Mouse (Mus musculus): ENCODE results near the gene 1700024G13Rik.
A peak's percentile ranks its signal among the peaks of the same experiment; 100 is the strongest.
"Not testable (repeated sequence)": the region's sequence is repeated elsewhere in the genome, so short reads cannot be mapped to it uniquely, and the experiment has no call there.

Gene 1700024G13Rik

DNA sequence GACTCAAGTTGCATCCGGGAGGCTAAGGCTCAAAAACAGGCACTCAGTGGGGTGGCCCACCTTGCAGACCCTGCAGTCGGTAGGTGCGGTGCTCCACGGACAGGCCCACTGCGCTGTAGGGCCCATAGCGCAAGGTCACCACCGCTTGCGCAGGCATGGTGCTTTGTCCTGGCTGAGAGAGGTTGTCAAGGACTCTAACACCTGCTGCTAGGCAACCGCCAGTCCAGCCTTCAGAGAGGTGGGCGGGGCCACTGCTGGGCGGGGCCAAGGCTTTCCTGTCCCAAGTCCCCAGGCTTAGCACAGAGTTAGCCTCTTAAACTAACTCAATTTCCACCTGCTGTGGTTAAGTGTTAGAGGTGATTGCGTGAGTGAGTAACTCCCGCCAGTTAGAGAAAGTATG is at the start of gene 1700024G13Rik:
Gene 1700024G13Rik, minus strand, starts transcription at position 196 of the 400 bp plus-strand sequence.
- peak; percentile 79 for DNase-seq

DNA sequence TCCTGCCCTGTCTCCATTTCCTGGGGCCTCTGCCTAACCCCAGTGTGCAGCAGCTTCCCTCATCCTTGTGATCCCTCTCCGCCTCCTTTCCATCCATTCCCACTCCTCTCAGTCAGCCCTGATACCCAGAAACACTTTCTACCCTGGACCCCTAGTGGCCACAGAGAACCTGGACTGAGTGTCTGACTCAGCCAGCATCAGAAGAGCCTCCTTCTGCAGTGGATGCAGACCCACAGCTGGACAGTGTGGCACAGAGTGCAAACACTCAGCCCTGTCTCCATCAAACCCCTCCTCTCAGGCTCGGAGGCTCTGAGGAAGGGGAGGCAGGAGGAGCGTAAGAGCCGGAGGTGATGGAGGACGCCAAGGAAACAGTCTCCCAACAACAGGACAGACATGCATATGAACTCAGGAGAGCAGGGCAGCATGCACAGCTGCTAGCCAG is 49.2 kb upstream of the 1700024G13Rik start:
- DNase-seq = no peak

DNA sequence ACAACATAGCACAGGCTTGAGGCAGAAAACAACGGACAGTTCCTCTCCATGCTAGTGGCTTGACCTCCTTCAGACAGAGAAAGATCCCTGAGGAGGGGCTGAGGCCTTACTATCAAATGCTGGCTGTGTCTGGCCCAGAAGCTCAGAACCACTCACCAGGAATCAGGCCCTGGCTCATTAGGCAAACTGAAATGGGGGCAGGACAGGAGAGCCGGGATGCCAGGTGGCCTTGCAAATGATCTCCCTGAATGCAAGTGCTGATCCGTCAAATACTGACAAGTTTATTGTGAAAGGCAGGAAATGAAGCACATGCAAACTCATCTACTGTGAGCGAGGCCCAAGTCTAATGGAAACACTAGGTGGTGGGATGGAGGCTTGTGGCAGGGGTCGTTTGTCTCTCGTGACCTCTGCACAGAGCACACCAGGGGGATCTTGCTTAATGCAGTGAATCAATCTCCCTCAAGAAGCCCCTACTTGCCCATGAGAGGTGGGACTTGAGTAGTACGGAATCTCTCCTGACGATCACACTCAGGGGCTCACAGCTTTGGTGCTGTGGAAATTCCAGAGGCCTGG is 40.9 kb upstream of the 1700024G13Rik start:
- DNase-seq = no peak

DNA sequence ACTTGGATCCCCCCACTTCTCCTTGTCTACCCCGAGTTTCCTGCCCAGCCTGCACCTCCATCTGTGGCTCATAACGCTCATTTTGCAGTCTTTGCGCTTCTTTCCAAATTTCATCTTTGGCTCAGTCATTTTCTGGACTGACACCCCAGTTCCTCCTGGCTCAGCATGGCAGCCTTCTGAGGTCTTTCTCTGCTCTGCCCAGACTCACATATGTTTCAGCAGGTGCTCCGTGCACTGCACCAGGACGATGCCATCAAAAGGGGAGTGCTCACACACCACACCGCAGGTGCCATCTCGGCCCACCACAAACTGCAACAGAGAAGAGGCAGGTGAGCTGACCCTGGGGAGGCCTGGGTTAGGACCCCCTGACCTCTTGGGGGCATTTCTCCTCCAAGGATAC is 35.8 kb upstream of the 1700024G13Rik start:
- DNase-seq = no peak

DNA sequence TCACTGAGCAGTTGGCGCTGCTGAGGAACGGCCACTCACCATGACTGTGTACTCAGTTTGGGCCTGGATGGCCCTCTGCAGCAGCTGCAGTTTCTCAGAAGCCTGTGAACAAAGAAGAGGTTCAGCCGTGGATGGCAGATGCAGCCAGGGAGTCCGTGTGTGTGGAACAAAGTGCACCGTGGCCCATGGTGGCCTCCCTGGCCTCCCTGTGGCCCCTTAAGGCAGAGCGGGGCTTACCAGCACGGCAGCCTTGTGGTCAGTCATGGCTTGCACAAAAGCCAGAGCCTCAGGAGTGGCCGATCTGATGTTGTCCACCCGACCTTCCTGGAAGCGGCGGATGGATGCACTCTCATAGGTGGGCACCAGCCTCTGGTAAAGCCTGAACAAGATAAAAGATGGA is 30.6 kb upstream of the 1700024G13Rik start:
- DNase-seq = no peak

DNA sequence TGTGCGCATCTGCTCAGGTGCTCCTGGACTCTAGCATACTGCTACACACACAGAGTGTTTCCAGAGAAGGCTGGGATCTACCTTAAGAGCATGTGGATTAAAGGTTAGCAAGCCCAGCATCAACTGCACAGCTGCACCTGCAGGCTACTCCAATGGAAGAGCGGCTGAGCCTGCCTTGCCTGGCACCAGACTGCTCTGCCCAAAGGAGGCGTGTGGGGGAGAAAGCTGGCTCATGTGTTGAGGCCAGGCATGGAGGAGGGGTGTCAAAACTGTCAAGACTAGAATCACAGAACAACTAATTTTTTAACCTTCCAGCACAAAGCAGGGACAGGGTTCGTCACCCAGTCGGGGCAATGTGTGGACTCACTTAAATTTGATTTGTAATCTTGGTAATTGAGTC is 23.9 kb upstream of the 1700024G13Rik start:
- no peak for DNase-seq

DNA sequence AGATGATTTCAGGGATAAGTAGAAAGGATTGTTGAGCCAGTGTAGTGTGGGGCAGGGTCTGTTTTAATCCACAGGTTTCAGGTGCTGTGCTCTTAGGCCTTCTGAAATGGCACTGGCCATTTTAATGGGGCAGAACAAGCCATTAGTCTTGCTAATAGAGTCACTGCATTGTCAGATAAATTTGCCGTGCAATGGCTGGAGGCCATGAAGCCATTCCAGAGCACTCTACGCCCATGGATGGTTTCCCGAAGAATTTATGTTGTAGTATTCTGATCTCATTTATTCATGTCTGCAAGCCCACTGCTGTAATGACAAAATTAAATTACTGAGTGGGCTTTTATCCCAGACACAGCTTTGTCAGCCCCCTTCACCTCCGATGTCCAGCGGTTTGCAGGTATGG is 21.9 kb upstream of the 1700024G13Rik start:
- no peak for DNase-seq

DNA sequence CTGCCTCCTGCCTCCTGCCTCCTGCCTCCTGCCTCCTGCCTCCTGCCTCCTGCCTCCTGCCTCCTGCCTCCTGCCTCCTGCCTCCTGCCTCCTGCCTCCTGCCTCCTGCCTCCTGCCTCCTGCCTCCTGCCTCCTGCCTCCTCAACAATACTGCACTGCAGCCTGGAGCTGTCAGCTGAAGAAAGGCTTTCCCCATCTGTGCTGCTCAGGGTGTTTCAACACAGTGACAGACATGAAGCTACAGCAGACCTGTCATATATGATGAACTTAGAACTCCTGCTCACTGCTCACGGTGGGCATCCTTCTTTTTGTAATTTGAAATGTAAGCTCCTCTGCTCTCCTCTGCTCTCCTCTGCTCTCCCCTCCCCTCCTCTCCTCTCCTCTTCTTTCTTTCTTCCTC is 17.2 kb upstream of the 1700024G13Rik start:
- not testable (repeated sequence) for DNase-seq

DNA sequence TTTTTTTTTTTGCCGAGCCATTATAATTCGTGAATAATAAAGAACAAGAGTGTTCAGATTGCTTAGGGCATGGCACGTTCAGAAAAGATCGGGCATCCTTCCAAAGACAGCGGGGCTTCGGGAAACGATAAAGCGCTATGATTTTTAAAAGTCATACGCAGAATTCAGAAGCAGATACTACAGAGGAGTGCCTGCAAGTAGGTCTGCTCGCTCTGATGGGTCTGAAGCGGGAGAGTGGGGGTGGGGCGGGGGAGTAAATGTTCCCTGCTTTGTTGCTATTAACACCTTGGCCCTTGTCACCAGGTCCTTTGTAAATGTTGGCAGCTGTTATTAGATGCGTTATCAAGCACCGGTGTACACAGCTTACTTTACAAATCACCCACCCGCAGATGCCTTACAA is 6.6 kb downstream of the 1700024G13Rik start:
- no peak for DNase-seq

DNA sequence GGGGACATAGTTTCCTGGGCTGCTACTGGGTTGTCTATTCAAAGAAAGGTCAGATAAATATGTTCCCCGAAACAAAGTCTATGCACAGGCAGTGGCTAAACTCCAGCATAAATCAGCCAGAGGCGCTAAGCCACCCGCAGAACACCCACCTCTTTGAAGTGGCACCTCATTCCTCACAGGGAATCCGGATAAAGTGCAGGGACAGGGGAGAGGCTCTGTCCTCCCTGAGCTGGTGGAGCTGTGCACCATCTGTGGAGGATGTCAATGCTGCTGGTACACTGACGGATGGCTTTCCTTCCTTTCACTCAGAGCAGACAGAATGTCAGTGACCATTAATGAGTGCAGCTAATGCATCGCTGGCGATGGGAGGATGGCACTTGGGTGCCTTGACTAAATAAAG is 7.1 kb downstream of the 1700024G13Rik start:
- DNase-seq = no peak

DNA sequence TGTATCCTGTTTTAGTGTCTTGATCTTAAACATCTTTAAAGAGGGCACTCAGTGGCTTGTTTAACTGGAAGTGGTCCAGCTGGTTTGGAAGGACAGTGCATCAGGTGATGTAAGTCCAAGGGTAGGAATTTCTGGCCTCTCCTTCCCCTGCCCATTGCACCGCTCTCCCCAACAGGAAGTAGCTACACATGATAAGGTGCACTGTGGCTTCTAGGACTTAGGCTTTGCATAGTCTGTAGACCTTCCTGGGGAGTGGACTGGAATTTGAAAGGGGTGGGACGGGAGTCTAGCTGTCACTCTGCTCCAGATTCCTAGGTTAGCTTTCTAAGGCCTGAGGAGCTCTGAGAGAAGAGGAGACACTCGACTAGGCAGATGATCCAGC is 8.1 kb downstream of the 1700024G13Rik start:
- DNase-seq = peak; percentile 18

DNA sequence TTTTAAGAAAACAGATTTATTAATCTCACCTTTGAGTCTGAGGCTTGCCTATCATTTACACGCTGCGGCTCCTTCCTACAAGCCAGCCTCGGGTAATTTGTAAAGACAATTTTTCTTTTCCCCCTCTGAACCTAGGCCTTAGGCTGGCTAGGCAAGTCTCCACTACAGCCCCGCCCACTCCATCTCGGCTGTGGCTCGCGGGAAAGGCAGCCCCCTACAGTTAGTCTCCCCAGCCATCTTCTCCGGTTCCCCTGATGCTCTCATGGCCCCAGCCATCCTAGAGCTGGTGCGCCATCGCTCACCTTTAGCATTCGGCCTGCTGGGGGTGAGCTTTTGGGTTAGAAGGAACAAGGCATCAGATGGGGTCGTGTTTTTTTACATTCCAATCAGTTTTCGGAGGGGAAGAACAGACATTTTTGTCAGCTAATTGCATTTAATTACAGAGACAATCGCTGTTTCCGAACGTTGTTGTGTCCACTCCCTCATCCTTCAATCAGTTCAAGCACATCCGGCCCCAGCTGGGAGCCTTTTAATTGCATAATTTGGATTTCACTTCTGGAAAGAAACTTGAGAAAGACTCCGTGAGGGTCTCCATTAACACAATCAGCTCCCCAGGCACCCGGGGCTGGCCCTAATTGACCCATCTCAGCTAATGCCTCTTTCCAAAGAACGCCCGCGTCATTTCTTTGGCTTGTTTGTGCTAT is 8.6 kb downstream of the 1700024G13Rik start:
- no peak for DNase-seq

DNA sequence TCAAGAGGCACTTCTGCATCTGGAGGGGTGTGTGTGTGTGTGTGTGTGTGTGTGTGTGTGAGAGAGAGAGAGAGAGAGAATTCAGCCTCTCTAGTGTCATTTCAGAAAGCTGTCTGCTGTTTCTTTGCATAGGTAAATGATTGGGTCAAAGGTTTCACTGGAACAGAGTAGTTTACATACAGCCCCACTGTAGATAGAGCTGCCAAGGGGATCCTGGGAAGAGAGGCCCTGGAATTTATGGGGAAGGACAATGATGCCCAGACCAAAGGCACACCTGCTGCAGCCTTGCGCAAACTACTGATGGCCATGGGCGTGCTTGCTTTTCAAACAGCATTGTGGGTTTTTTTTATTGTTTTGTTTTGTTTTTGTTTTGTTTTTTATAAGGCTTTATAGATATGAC is 15.7 kb downstream of the 1700024G13Rik start:
- DNase-seq = no peak

DNA sequence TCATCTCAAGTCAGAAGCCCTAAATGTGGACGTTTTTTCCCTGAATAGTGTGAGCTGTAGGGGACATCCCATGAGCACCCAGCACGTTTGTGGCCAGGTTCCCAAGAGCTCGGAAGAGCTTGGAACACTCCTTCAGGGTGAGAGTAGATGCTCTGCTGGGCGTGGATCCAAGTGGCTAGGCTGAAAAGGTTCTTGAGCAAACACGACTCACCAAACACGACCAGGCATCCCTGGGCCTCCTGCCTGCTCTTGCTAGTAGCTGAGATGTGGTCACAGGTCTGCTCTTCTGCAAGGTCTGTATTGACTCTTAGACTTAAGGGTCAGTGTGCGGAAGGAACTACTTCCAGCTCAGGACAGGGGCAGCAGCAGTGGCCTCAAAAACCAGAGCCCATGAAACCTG is 18.4 kb downstream of the 1700024G13Rik start:
- no peak for DNase-seq

DNA sequence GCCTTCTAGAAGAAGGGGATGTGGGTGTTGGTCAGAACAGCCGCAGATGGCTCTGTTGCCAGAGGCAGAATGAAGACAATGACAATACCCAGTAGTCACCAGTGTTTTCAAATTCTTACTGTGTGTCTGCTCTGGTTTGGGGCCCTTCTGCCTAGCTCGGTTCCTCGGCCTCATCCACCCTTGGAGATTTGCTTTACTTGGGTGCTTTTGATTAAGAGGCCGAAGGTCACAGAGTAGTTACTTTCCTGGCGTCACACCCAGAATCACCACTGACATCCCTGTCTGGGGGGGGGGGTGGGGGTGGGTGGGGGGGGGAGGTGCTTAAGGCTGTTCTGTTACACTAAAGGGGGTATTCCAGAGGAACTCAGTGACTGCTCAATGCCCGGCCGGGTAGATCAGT is 23.8 kb downstream of the 1700024G13Rik start:
- DNase-seq = no peak

DNA sequence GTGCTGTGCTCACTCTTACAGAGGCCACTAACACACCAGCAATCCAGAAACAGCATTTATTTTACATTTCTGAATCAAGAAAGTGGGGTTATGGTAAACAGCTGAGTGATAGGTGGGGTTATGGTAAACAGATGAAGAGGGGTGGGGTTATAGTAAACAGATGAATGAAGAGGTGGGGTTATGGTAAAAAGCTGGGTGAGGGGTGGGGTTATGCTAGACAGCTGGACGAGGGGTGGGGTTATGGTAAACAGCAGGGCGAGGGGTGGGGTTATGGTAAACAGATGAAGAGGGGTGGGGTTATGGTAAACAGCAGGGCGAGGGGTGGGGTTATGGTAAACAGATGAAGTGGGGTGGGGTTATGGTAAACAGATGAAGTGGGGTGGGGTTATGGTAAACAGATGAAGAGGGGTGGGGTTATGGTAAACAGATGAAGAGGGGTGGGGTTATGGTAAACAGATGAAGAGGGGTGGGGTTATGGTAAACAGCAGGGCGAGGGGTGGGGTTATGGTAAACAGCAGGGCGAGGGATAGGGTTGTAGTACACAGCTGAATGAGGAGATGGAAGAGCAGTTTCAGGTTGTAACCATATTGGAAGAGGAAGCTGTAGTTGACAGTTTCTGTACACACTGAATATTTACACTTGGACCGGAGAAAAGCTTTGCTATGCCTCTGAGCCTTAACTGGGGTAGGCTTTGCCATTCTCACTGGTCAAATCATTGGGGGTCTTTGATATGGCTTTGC is 36.8 kb downstream of the 1700024G13Rik start:
- not testable (repeated sequence) for DNase-seq

DNA sequence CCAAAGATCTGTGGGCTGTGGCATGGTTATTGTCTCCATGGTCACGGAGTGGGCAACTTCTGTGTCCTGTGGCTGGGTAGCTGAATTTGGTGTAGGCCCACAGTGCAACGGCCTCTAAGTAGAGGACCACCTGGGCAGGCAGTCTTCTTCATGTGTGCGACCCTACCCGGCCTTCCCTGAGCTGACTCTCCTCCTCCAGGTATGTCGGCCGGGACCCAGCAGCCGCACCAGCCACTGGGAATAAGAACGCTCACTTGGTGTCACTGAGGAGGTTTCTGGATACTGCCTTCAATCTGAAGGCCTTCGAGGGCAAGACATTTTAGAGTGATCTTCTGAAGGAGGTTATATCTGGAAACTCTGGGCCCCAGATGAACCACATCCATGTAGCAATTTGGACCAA is 40.9 kb downstream of the 1700024G13Rik start:
- DNase-seq = no peak

DNA sequence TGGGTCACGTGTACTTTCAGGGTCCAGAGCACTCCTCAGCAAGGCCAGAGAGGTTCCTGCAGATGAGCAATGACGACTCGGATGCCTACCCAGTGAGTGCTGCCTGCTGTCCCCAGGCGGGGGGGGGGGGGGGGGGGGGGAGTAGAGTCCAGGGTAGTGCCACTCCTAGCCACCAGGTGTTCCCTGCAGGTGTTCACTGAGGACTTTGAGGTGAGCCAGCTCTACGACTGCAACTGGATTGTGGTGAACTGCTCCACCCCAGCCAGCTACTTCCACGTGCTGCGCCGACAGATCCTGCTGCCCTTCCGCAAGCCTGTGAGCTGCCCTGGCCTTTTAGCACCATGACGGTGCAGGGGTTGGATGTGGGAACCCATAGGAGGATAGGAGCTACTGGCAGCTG is 43.5 kb downstream of the 1700024G13Rik start:
- no peak for DNase-seq

DNA sequence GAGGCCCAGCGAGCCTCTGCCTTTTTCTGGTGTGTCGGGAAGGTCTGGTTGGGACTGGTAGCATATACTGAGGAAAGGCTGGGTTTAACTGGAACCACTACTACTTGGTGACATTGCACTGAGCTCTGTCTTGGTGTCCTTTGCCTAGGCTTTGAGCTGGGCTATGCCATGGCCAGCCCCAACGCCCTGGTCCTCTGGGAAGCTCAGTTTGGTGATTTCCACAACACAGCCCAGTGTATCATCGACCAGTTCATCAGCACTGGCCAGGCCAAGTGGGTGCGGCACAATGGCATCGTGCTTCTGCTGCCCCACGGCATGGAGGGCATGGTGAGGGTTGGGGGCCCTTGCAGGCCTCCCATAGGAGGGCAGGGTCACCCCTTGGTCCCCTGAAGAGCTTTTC is 44.0 kb downstream of the 1700024G13Rik start:
- DNase-seq = no peak

DNA sequence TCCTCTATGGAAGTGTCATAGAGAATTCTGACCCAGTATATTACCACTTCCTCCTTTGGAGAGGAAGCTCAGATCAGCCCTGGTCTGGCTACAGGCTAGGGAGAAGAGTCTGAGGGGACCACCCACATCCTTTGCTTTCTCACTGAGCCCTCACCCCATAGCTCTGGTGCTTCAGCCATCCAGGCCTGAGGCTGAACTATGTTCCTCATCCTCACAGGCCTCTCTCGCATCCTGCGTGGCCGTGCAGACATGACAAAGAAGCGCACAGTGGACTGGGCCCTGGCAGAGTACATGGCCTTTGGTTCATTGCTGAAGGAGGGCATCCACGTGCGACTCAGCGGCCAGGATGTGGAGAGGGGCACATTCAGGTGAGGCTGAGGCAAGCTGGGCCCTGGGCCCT is 46.4 kb downstream of the 1700024G13Rik start:
- DNase-seq = no peak

DNA sequence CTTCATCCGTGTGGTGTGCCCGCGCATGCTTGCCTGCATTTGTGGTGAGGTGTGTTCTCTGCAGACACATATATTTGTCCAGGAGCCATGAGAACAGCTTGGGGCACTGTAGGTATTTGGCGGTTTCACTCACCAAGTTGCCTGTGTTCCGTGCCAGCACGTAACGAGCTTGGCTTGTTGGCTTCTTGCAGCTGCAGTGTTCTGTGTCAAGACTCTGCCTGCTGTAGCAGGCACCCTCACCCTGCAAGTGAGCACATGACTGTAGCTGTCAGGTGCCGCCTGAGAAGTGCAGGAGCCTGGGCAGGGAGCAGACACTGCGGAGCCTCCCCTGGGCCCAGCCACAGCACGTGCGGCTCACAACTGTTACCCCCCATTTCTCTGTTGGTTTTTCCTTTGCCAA is 51.6 kb downstream of the 1700024G13Rik start:
- no peak for DNase-seq

DNA sequence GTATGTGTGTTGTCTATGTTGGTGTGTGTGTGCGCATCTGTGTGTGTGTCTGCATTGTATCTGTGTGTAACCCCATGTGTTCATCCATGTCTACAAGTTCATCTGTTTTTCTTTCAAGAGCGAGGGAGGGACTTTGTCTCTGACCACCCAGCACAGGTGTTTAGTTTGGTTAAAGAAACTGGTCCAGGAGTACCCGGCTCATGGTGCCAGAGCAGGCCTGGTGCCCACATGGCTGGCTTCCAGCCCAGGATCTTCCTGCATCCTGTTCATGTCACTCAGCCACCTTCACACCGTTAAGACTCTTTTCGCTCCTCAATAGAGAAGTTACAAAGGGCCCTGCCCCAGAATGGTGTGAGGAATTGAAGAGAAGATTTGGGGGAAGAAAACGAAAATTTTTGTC is 52.2 kb downstream of the 1700024G13Rik start:
- no peak for DNase-seq

DNA sequence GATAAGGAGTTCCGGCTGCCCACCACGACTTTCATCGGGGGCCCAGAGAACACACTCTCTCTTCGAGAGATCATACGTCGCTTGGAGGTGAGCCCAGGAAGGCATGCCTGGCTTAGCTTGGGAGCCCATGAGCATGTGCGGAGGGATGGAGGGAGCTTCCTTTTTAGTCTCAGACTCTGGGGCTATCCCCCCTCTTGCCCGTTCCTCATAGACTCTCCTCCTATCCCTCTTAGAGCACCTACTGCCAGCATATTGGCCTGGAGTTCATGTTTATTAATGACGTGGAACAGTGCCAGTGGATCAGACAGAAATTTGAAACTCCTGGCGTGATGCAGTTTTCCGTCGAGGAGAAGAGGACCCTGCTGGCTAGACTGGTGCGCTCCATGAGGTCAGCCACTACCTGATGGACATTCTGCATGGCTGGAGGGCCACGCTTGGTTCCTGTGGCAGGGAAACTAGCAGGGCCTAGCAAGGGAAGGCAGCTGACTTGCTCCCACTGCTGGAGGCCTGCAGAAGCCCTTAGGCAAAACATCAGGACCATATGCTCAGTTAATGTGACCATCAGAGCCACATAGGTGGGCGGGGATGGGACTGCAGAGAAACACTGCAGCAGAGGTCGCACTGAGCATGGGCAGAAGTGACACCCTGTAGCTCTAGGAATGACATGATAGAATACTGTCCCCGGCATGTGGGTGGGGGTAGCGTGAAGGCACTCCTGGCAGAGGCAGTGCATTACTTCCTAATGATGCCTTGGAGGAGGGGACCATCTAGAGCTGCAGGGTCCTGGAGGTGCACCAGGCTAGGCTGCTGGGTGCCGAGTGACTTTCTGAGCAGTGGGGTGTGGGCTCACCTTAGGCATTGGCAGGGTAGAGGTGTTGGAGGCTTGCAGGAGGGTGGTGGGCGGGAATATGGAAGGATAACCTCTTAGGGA is 55.4 kb downstream of the 1700024G13Rik start:
- DNase-seq = no peak

All from lung, postnatal 36 days (tissue).